Mouse (Mus musculus) 3T3-L1 (cell line): Measurements from ENCODE around the gene Ubxn1.
"Not testable (repeated sequence)": the region's sequence is repeated elsewhere in the genome, so short reads cannot be mapped to it uniquely, and the experiment has no call there.

Experiments used
- DNase-seq: peaks from one replicate; pipeline ENCODE4 v3.0.0-alpha.2; 2015; ENCODE audit warnings: low read depth, low spot score

Gene Ubxn1

DNA sequence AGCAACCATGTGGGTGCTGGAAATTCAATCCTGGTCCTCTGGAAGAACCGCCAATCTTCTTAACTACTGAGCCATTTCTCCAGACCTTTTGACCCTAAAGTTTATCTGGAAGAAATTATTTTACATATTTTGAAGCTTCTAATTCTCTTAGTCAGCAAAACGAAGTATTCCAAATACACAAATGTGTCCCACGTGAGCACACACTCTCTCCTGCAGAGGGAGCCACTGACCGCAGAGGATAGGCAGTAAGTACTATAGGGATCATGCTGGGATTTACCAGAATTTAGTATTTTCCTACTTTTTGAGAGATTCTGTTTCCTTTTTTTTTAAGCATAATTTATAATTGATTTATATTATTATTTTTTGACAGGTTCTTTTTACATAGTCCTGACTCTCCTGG lies 13.6 kb upstream of the Ubxn1 start:
- peak; percentile 82 for DNase-seq

DNA sequence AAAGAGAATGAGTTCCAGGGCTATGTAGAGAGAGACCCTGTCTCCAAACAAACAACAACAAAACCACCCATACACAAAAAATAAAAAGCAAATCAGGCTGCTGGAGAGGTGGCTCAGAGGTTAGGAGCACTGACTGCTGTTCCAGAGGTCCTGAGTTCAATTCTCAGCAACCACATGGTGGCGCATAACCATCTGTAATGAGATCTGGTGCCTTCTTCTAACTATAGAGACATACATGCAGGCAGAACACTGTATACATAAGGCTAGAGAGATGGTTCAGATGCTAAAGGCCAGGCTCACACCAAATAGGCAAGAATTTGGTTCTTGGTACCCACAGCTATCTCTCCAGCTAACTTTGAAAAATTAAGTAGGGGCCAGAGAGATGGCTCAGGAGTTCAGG lies 12.3 kb upstream of the Ubxn1 start:
- peak; percentile 71 for DNase-seq

DNA sequence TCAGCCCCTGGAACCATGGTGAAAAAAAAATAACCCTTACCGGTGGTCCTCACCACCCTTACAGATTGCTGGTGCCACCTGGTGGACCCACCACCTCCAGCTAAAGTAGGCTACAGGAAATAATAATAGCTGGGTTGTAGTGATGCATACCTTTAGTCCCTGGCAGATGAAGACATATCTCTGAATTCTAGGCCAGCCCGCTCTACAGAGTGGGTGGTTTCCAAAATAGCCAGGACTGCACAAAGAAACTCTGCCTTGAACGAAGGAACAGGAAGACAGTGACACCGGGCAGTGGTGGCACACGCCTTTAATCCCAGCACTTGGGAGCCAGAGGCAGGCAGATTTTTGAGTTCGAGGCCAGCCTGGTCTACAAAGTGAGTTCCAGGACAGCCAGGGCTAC lies 7.0 kb upstream of the Ubxn1 start:
- DNase-seq = no peak

DNA sequence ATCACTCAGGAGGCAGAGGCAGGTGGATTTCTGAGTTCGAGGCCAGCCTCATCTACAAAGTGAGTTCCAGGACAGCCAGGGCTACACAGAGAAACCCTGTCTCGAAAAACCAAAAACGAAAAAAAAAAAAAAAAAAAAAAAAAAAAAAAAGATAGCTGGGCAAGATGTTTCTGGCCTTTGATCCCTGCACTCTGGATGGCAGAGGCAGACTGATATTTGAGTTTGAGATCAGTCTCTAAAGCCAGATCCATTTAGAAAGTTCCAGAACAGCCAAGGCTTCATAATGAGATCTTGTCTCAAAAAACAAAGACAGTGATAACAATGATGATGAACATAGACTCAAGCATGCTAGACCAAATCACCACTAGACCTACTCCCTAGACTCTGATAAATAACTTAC lies 915 bp upstream of the Ubxn1 start:
- not testable (repeated sequence) for DNase-seq

DNA sequence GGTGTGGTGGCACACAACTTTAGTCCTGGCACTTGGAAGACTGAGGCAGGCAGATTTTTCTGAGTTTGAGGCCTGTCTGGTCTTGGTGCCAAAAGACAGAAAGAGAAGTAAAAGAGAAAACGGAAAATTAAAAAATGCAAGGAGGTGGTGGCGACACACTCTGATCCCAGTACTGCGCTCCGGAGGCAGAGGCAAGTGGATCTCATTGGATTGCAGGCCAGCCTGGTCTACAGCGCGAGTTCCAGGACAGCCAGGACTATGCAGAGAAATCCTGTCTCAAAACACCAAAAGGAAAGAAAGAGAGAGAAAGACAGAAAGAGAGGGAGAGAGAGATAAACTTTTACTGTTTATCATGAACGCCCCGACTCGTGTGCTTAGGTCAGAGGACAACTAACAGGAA lies 458 bp upstream of the Ubxn1 start:
- DNase-seq = peak; percentile 39

DNA sequence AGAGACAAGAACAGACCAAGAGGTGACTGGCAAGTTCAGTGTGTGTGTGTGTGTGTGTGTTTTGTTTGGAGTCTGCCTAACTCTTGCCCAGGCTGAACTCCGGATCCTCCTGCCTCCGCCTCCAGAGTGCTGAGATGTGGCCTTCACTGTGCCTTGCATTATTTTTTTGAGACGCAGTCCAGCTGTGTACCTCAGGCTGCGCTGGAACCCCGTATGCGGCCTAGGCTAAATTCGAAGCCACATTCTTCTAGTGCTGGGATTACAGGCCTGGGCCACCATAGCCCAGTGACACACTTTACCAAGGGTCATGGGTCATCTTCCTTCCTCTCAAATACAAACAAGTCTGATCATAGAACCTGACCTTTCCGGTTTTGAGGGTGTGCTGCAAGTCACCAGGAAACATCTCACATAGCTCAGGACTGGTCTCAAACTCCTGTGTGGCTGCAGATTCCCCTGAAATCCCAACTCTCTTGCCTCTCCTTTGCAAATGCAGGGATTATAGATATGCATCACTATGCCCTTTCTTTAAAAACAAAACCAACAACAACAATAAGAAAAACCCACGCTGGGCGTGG lies 1.1 kb downstream of the Ubxn1 start:
- DNase-seq = no peak

DNA sequence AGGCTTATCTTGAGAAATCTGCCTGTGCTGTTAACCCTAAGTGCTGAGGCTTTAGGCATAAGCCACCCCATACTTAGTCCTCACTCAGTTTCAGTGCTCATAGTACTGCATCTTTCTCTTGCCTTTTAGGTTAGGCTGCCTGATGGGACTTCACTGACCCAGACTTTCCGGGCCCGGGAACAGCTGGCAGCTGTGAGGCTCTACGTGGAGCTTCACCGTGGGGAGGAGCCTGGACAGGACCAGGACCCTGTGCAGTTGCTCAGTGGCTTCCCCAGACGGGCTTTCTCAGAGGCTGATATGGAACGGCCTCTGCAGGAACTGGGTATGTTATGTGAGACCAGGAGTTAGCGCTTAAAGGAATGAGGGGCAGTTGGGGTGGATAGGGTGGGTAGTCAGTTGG lies 3.7 kb downstream of the Ubxn1 start:
- DNase-seq = no peak

DNA sequence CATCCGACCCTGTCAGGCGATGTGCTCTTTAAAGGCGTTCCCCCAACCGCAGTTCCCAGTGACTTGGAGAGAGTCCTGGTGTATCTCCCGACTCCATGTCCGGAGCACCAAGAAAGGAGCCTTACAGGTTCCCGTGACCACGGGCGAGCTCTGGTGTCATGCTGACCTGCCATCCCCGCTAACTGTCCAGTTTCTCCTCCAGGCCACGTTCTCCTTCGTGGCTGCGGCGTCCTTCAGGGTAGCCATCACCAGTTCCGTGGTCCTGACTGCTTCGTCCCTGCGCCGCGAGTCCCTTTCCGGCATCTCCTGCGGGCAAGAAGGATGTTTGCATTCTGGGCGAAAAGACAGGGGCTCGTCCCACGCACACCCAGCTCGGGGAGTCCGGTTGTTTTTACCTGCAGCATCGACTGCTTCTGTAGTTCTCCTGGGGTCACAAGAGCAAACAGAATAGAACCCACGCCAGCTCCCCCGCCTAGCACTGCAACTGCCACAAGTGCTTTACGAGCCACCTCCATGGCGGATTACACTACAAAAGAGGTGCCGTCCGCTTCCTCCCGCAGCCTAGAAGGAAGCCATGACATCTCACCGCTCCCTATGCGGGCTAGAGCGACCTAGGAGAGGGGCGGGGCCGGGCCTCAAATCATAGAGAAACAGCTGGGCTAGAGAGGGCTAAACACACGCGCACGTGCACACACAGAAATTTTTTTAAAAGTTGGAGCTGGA lies 9.2 kb downstream of the Ubxn1 start, which contains the start of gene Uqcc3:
Gene Uqcc3, minus strand, starts transcription at position 613 of the 723 bp plus-strand sequence.
- peak; percentile 94 for DNase-seq

DNA sequence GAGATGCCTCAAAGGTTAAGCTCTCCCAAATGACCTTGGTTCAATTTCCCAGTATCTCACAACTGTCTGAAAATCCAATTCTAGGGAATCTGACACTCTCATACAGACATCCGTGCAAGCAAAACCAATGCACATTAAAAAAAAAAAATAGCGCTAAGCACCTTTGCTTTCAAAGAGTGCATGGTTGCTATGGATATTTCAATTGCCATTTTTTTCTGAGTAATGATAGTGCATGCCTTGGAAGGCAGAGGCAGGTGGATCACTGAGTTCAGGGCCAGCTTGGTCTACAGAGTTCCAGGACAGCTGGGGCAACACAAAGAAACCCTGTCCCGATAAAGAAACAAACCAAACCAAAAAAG lies 9.7 kb downstream of the Ubxn1 start:
- DNase-seq = no peak

DNA sequence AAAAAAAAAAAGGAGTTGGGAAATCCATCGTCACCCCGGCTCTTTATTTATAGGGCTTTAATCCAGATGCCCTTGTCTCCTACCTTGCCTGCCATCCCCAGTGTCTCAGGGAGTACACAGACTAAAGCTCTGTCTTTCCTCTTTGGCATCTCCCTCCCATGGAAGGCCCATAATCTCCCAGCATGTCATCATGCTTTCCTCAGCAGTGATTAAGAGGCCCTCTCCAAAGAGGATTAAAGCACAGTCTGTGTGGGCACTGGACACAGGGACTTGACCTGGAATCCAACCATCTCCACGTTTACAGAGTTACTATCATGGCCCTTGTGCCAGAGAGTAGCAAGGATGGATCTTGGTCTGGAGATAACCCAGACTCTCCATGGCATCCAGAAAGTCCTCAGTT lies 12.3 kb downstream of the Ubxn1 start, which contains the start of the genes Lbhd1 and Gm49403:
Gene Lbhd1, plus strand, starts transcription at position 117 of the 400 bp plus-strand sequence.
Gene Gm49403, plus strand, starts transcription at position 315 of the 400 bp plus-strand sequence.
- no peak for DNase-seq

DNA sequence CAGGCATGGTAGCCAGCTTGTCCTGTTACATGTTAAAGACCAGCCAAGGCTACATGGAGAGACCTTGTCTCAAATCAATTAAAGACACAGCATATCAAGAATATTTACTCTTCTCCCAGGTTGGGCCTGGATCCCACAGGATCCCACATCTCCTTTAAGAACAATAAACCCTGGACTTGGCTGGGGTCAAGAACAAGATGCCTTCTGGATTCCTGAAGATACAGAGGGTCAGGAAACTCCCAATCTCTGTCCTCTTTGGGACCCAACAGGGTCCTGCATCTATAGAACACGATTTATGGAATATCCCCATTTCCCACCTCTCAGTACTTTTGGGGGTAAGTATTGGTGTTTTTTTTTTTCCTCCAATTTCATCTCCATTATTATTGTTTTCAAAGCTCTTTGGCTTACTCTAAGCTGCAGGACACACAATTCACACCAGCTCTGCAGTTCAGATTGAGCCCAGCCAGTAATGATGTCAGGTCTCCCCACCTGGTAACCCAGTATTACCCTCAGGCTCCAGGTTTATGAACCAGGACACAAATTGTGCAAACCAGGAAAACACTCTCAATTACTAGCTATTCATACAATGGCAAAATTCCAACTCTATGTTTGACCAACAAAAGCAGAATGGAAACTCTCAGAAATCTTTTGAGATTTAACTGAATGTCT lies 15.8 kb downstream of the Ubxn1 start:
- DNase-seq = peak; percentile 37

DNA sequence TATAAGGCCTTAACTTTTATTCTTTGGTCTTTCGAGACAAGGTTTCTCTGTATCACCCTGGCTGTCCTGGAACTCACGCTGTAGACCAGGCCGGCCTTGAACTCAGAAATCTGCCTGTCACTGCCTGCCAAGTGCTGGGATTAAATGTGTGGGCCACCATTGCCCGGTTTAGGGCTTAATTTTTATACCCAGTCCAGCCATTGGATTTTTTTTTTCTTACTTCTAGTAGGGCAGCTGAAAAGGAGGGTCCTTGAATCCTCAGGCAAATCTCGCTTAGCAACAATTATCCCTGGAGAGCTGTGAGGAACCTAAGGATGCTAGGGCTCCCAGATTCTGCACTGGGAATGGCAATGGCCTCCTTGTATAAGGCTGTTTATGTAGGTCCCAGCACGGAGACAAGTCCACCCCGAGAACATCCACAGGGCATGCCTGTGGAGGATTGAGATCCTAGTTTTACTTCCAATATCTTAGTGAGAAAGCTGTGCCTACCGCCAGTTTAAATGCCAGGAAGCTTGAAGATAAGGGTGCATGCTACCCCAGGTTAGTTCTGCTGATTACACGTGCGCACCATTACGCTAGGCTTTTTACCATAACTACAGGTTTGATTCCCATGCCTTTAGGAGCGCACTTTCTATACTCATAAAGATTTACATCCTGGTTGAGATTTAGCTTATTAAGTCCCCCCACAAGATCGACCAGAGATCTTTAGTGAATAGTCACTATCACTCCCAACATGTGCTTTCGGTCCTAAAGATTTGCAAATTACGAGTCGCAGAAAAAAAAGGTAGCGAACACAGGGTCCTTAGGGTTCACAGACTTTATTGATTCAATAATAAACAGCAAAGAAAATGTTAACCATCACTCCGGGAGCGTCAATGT lies 16.5 kb downstream of the Ubxn1 start:
- DNase-seq = peak; percentile 36

DNA sequence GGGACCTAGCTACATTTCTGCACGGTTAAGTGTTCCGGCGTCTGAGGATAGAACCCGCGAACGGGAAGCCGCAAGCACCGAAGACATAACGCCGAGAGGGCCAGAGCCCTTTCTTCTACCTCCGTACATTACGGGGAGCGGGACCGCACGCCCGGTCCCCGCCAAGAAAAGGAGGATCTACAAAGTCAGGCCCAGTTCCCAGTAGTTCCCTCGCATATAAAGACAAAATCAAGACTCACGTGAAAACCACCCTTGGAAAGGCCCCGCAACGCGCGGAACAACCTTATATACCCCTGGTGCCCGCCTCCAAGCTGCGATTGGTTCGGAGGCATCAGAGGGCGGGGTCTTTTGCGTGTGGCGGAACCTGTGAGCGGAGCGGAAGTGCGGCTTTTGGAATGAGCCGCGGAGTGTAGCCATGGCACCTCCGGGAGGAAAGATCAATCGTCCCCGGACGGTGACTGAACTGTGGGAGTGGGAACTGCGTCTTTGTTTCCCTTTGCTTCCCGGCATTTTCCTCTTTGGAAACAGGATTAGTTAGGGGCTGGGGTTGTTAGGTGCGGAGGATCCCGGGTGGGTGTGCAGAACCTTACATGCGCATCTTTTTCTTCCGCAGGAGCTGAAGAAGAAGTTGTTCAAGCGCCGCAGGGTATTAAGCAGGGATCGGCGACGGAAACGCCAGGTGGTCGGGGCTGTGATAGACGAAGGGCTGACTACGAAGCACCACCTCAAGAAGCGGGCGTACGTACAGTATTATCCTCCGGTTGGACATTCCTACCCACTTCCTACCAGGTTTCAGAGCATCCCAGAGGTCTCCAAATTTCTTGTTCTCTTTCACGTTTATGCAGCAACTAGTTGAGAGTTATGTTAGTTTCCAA lies 17.5 kb downstream of the Ubxn1 start, which contains the start of the genes 1810009A15Rik and Gm49416:
Gene 1810009A15Rik, plus strand, starts transcription at position 343 of the 875 bp plus-strand sequence.
Gene Gm49416, plus strand, starts transcription at position 416 of the 875 bp plus-strand sequence.
- peak; percentile 98 for DNase-seq

DNA sequence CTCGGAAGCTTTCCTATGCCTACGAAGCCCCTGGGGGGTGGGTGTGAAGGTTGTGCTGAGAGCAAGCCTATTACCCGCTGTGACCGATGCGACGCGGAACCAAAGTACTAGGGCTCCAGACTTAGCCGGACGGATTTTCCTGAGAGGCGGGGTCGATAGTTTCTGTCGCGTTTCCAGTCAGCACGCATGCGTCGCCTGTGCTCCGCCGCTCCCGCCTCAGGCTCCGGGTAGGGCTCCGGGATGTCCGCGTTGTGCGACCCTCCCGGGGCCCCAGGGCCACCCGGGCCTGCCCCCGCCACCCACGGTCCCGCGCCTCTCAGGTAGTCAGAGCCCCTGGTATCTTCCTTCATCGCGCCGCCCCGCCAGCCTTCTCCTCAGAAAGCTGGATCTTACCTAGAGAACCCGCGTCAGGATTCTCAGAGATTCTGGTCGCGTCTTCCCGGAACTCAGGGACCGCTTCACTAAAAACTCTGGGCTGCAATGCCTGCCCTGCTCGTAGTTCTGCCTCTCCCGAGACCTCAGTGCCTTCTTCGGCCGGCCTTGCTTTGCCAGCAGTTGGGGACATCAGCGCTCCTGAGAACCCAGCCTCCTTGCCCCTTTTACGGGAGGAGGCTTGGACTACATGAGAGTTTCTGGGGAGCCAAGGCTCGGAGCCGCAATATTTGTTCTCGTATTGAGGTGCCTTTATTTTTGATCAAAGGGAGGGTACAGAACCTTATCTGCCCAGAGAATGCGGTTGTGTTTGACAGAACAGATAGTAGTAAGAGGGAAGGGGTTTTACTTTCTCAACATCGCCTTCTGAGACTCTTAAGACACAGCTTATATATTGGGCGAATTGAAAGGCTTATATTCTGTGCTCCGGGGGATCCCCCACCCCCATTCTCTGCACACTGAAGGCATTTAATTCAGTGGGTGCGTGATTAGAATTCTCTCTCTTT lies 21.8 kb downstream of the Ubxn1 start, which contains the start of gene Ints5:
Gene Ints5, plus strand, starts transcription at position 177 of the 938 bp plus-strand sequence.
- peak; percentile 92 for DNase-seq

DNA sequence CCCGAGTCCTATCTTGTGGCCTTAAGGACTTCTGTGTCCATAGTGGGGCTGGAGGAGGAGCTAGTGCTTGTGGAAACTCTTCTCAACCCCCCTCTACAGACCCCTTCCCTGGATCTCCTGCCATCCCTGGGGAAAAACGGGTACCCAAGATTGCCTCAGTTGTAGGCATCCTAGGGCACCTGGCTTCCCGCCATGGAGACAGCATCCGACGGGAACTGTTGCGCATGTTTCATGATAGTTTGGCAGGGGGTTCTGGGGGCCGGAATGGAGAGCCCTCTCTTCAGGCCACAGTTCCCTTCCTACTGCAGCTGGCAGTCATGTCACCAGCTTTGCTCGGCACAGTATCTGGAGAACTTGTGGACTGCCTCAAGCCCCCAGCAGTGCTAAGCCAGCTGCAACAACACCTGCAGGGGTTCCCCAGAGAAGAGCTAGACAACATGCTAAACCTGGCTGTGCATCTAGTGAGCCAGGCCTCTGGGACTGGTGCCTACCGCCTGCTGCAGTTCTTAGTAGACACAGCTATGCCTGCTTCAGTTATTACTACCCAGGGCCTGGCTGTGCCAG lies 24.2 kb downstream of the Ubxn1 start:
- no peak for DNase-seq

DNA sequence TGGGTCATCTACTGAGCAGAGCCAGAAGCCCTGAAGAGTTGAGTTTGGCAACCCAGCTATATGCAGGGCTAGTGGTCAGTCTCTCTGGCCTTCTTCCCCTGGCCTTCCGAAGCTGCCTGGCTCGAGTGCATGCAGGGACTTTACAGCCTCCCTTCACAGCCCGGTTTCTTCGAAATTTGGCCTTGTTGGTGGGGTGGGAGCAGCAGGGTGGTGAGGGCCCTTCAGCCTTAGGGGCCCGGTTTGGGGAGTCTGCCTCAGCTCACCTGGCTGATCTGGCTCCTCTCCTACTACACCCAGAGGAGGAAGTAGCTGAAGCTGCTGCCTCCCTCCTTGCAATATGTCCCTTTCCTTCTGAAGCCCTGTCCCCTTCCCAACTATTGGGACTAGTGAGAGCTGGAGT lies 24.9 kb downstream of the Ubxn1 start:
- DNase-seq = not testable (repeated sequence)

DNA sequence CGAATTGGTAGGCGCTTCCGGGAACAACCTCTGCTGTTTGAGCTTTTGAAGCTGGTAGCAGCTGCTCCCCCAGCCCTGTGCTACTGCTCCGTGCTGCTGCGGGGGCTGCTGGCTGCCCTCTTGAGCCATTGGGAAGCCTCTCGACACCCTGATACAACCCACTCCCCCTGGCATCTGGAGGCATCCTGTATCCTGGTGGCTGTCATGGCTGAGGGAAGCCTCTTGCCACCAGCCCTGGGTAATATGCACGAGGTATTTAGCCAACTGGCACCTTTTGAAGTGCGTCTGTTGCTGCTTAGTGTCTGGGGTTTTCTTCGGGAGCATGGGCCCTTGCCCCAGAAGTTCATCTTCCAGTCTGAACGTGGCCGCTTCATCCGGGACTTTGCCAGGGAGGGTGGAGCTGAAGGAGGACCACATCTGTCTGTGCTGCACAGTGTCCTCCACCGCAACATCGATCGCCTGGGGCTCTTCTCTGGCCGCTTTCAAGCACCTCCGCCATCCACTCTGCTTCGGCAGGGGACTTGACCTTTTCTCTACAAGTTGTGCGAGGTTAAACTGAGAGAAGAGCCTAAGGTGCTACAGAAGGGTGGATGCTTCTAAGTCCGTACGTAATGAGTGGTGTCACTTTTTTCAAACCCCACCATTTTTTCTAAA lies 26.0 kb downstream of the Ubxn1 start:
- DNase-seq = peak; percentile 82

DNA sequence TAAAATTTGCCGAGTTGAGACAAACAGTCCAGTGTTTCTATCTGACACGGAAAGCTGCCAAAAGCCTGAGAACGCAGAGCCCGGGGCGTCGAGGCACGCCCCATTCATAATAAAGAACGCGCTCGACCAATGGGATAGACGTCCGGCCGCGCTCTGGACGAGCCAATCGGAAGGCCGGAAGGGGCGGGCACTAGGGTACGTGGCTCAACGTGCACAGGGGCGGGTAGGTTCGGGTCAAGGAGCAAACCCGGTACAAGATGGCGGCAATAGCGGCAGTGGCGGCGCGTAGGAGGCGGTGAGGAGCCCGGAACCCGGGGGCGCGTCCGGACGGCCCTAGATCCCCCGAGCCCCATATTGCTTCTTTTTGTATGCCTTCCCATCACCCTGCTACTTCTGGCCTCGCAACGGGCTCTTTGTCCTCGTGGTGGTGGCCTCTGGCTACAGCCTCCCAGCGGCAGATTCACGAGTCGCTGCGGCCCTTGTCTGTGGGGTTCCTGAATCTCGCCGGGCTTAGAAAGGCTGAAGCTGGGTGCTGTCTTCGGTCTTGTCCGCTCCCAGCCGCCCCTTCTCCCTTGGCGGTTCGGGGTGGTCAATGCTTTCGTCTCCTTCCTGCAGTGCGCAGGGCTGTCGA lies 26.7 kb downstream of the Ubxn1 start, which contains the start of gene Ganab:
Gene Ganab, plus strand, starts transcription at position 207 of the 631 bp plus-strand sequence.
- DNase-seq = peak; percentile 99
